Mouse (Mus musculus): ENCODE measurements around the gene Klhl3. TPM values are rescaled to one million over a fixed set of nuclear protein-coding genes. Genes with fewer than 3 reads are reported as not detected.

Klhl3 gene
- polyA plus RNA-seq (2012; rRNA removed), result 0.18 and 0.26 TPM in 2 replicates

DNA sequence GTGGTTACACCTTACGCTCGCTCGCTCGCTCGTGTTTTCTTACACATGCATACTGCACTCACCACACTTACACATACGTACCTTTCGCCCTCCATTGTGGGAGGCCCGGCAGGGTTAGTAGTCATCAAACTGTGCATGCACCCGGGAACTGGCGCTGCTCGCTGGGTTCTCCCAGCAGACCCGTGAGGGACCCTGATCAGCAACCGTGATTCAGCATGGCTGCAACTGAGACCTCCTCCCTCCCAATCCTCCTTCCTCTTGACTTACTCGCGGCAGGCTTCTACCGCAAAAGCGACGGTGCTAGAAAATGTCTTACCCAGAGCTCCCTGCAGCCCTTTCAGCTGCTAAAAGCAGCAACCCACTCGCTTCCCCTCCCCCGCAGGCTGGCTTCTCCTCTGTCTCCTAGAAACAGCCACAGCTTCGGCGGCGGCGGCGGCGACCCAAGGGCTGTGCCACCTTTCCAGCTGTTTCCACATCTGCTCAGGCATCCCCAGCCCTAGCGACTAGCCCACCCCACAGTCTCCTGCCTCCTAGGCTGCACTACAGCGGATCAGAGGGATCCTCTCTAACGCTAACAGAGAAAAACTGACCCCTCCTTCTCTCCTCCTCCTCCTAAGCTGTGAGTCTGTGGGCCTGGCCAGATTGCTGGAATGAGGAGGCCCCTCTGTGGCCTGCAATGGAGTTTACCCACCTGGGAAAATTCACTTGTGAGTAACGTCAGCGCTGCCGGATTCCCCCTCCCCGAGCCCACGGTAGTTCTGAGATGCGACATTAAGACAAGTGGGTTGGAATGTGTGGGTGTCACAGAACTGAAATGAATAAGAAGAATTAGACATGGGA is at the start of gene Klhl3:
Gene Klhl3, minus strand, starts transcription at position 532 of the 840 bp plus-strand sequence.

DNA sequence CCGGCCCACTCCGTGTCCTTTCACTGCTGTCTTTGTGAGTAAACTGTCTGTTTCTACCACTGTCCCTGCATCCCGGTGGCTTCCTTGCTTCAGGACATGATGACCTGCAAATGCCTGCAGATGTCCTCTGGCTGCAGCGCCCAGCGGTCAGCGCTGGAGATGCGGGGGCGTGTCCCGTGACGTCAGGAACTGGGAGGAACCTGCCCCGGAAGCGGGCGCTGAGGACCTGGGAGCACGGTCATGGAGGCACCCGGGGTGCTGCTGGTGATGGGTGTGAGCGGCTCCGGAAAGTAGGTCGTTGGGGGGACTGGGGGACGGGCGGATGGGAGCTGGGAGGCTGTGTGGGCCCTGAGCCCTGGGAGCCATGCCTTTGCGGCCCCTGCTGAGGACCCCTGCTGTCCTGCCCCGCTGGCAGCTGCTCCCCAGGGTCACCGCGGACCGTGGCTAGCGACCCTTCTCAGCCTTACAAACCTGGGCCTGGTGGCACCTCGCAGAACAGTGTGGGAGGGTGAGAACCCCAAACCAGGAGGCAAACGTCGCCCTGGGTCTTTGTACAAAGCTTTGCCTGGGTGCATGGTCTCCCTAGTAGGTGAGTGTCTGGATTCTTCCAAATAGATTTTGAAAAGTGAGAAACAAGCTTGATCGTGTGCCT is 44.2 kb upstream of the Klhl3 start, which contains the start of gene Idnk:
Gene Idnk, plus strand, starts transcription at position 203 of the 652 bp plus-strand sequence.

DNA sequence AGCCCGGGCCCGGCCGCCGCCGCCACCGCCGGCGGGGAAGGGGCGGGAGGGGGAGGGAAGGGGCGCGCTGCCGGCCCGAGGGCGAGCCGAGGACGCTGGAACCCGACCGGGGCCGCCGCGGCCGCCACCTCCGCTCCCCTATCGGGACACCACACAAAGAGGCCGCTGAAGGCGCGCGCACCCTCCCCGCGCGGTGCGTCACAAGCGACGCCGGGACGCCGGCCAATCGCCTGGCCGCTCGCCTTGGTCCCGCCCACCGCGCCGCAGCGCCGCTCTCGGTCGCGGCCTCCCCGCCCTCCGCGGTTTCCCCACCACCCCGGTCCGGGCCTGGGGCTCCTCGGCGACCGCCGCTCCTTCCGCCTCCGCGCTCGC is 15.0 kb upstream of the Klhl3 start, which contains the start of gene Hnrnpa0:
Gene Hnrnpa0, minus strand, starts transcription at position 161 of the 372 bp plus-strand sequence.

Other genes starting within 250 kb of the Klhl3 start
- gene Spock1, start 205.3 kb downstream of the Klhl3 start, polyA plus RNA-seq (2012; rRNA removed), result 0.11 and 0.30 TPM in 2 replicates
- 24.0 and 41.0 TPM in 2 replicates for gene Hnrnpa0, start 15.0 kb upstream of the Klhl3 start, polyA plus RNA-seq (2012; rRNA removed)
- gene Idnk, start 44.1 kb upstream of the Klhl3 start, polyA plus RNA-seq (2012; rRNA removed), result 4.0 and 5.5 TPM in 2 replicates
- gene Ubqln1, start 102.1 kb upstream of the Klhl3 start, polyA plus RNA-seq (2012; rRNA removed), result 65.7 and 70.9 TPM in 2 replicates
- gene Gkap1, start 162.1 kb upstream of the Klhl3 start, polyA plus RNA-seq (2012; rRNA removed), result 2.0 and 2.1 TPM in 2 replicates
- gene Kif27, start 245.5 kb upstream of the Klhl3 start, polyA plus RNA-seq (2012; rRNA removed), result 0.01 TPM in 1 of 2 replicates, not detected in the other